Mouse (Mus musculus): ENCODE measurements around the gene Mylip. TPM values are rescaled to one million over a fixed set of nuclear protein-coding genes. Genes with fewer than 3 reads are reported as not detected.

Mylip gene
- 41.1 TPM for polyA plus RNA-seq (2017; shearing (Covaris generic))

GRCm38 (mm10) chr13:45389448-45390311, at the start of gene Mylip:
Gene Mylip (plus strand): TSS chr13:45389742.

Other genes starting within 250 kb of the Mylip start
- gene Gmpr, start 117.7 kb downstream of the Mylip start, polyA plus RNA-seq (2017; shearing (Covaris generic)), result not detected

Measured in effector memory CD4-positive, alpha-beta T cell, adult 7 months (primary cell).